Mouse (Mus musculus) adrenal gland, postnatal 4 days (tissue): ENCODE measurements around the gene Zfp281. TPM values are rescaled to one million over a fixed set of nuclear protein-coding genes. Genes with fewer than 3 reads are reported as not detected.

Experiments used
- DNase-seq, 2 experiments: peaks; one replicate each; pipeline ENCODE4 v3.0.0; 2021 to 2022; ENCODE audit warnings: low spot score in 2 of 2, mixed read lengths in 2 of 2
- total RNA-seq, 2 experiments: library from RNA; stranded (reverse); gene quantifications; 2 replicates each; pipeline ENCODE4 v1.2.3; 2021

Gene Zfp281
- total RNA-seq, 2 experiments from 2014 or later, result 24.0 to 24.3 TPM

- DNase-seq, result no peak
Measured at GRCm38 (mm10) chr1:136608339-136609261, 16.1 kb upstream of the Zfp281 start.

- DNase-seq, result no peak
Measured at GRCm38 (mm10) chr1:136611803-136612202, 12.9 kb upstream of the Zfp281 start.

GRCm38 (mm10) chr1:136613300-136613751, 11.4 kb upstream of the Zfp281 start:
- no peak for DNase-seq

GRCm38 (mm10) chr1:136614748-136615440, 9.8 kb upstream of the Zfp281 start:
- no peak for DNase-seq

- DNase-seq, result no peak
Measured at GRCm38 (mm10) chr1:136617163-136617788, 7.4 kb upstream of the Zfp281 start.

- DNase-seq, result no peak
Measured at GRCm38 (mm10) chr1:136618570-136618969, 6.1 kb upstream of the Zfp281 start.

- peak; percentile 14 to 22 for DNase-seq
Measured at GRCm38 (mm10) chr1:136625019-136625895, 556 bp downstream of the Zfp281 start.

GRCm38 (mm10) chr1:136626141-136626540, 1.4 kb downstream of the Zfp281 start:
- no peak for DNase-seq

GRCm38 (mm10) chr1:136626756-136627155, 2.1 kb downstream of the Zfp281 start:
- no peak for DNase-seq

- no peak for DNase-seq
Measured at GRCm38 (mm10) chr1:136627591-136627990, 2.9 kb downstream of the Zfp281 start.

GRCm38 (mm10) chr1:136632891-136633290, 8.2 kb downstream of the Zfp281 start:
- DNase-seq, result no peak

GRCm38 (mm10) chr1:136635644-136636043, 10.9 kb downstream of the Zfp281 start:
- DNase-seq, result no peak

GRCm38 (mm10) chr1:136636946-136637345, 12.2 kb downstream of the Zfp281 start:
- DNase-seq, result no peak

- DNase-seq, result no peak
Measured at GRCm38 (mm10) chr1:136637696-136638095, 13.0 kb downstream of the Zfp281 start.

GRCm38 (mm10) chr1:136638211-136638610, 13.5 kb downstream of the Zfp281 start:
- no peak for DNase-seq

- no peak for DNase-seq
Measured at GRCm38 (mm10) chr1:136638699-136639098, 14.0 kb downstream of the Zfp281 start.

- no peak for DNase-seq
Measured at GRCm38 (mm10) chr1:136639221-136639620, 14.5 kb downstream of the Zfp281 start.

GRCm38 (mm10) chr1:136642701-136643100, 18.0 kb downstream of the Zfp281 start:
- no peak for DNase-seq

- no peak for DNase-seq
Measured at GRCm38 (mm10) chr1:136644486-136644885, 19.8 kb downstream of the Zfp281 start.

- DNase-seq, result no peak
Measured at GRCm38 (mm10) chr1:136645849-136646625, 21.3 kb downstream of the Zfp281 start.
